Mouse (Mus musculus) heart, postnatal 0 days (tissue): ENCODE results near the gene Pgap1.

Source experiments
- CTCF ChIP-seq: IDR thresholded peaks from 2 replicates; pipeline ENCODE4 v1.5.1; 2016; ENCODE audit warnings: antibody characterized with exemption, control low read depth, low read depth
- EP300 ChIP-seq: IDR thresholded peaks from 2 replicates; pipeline ENCODE4 v1.6.1; 2016; ENCODE audit warnings: antibody characterized with exemption, low read depth

DNA sequence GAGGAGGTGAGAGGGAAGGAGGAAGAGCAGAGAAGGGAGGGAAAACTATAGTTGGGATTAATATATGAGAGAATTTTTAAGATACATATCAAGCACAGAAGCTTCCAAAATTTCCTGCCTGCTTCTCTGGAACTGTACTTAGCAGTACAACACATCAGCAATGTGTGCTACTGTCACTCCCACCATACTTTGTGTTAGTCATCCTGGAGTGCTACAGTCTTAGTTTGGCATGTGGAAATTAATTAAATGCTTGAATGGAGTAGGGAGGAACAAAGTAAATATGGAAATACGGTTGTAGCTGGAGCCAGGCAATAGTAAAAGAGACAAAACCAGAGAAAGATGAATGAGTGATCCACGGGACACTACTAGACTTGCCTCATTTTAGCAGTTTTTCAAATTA lies 38.7 kb upstream of the Pgap1 start:
- no peak for TF ChIP-seq CTCF
- TF ChIP-seq EP300, result no peak
